Mouse (Mus musculus) limb, embryonic 13.5 days (tissue): ENCODE data around the gene Ifit1. TPM values are rescaled to one million over a fixed set of nuclear protein-coding genes. Genes with fewer than 3 reads are reported as not detected.
"Not testable (repeated sequence)": the region's sequence is repeated elsewhere in the genome, so short reads cannot be mapped to it uniquely, and the experiment has no call there.

Experiments
- ATAC-seq: fragments of 200-750 bp; cut with Nextera tagmentation; 2 replicates; pipeline ENCODE4 v1.8.0; 2017; ENCODE audit warnings: low read depth, moderate number of reproducible peaks, moderate TSS enrichment; ENCODE audit not compliant: low FRiP score
- H3K27ac ChIP-seq: fragments of 300-500 bp; sonication (generic); 2 replicates; pipeline ENCODE4 v1.5.1; 2015; ENCODE audit warnings: inconsistent platforms, mild to moderate bottlenecking, moderate library complexity
- H3K27me3 ChIP-seq: fragments of 300-500 bp; sonication (generic); 2 replicates; pipeline ENCODE4 v1.6.1; 2015; ENCODE audit warnings: mild to moderate bottlenecking, inconsistent platforms
- H3K36me3 ChIP-seq: fragments of 300-500 bp; sonication (generic); 2 replicates; pipeline ENCODE4 v1.6.1; 2015; ENCODE audit warnings: inconsistent platforms, mild to moderate bottlenecking, moderate library complexity
- H3K4me1 ChIP-seq: fragments of 300-500 bp; sonication (generic); 2 replicates; pipeline ENCODE4 v1.6.1; 2015; ENCODE audit warnings: inconsistent platforms
- H3K4me2 ChIP-seq: fragments of 300-500 bp; sonication (generic); replicated peaks from 2 replicates; pipeline ENCODE4 v1.6.1; 2015; ENCODE audit warnings: inconsistent platforms, mild to moderate bottlenecking, moderate library complexity
- H3K4me3 ChIP-seq: fragments of 300-500 bp; sonication (generic); 2 replicates; pipeline ENCODE4 v1.5.1; 2015; ENCODE audit warnings: moderate library complexity, mild to moderate bottlenecking, inconsistent platforms
- H3K9ac ChIP-seq: fragments of 300-500 bp; sonication (generic); 2 replicates; pipeline ENCODE4 v1.6.1; 2015; ENCODE audit warnings: mild to moderate bottlenecking, inconsistent platforms
- H3K9me3 ChIP-seq: fragments of 300-500 bp; sonication (generic); 2 replicates; pipeline ENCODE4 v1.6.1; 2016; ENCODE audit warnings: inconsistent platforms
- WGBS: fragments of 180-500 bp; shearing (Covaris S2); methylation state at CpG from one replicate; pipeline ENCODE4 v1.1.7; 2015; 5-methylcytosine and 5-hydroxymethylcytosine counted together
- polyA plus RNA-seq: library from polyadenylated mRNA; unstranded; fragments of >200 nt; fragmentation: Nextera tagmentation; extraction: Ambion mirVana; gene quantifications from 2 replicates; pipeline ENCODE4 v1.2.1, GENCODE M21; 2015

Gene Ifit1
- polyA plus RNA-seq, 1 experiment from 2014 or later = 0.60 TPM

DNA sequence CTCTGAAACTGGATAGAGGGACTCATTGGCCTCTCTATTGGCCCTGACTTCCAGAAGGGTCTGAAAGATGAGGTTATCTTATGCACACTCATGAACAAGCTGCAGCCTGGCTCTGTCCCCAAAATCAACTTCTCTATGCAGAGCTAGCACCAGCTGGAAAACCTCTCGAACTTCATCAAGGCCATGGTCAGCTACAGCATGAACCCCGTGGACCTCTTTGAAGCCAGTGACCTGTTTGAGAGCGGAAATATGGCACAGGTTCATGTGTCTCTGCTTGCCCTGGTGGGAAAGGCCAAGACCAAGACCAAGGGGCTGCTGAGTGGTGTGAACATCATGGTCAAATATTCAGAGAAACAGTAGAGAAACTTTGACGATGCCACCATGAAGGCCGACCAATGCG, 16.9 kb upstream of the Ifit1 start:
- H3K4me1 ChIP-seq = no peaks in the 10 kb centered on the region
- no peaks in the 10 kb centered on the region for H3K36me3 ChIP-seq
- no peak overlapping the region for H3K4me3 ChIP-seq
- no peaks in the 10 kb centered on the region for H3K27me3 ChIP-seq
- no peak overlapping the region for H3K9ac ChIP-seq
- H3K27ac ChIP-seq = no peak overlapping the region
- H3K9me3 ChIP-seq = no peaks in the 10 kb centered on the region
- 93% methylated on average over 6 of the region's 6 CpGs for WGBS
- ATAC-seq = no peak
- no peak overlapping the region for H3K4me2 ChIP-seq

DNA sequence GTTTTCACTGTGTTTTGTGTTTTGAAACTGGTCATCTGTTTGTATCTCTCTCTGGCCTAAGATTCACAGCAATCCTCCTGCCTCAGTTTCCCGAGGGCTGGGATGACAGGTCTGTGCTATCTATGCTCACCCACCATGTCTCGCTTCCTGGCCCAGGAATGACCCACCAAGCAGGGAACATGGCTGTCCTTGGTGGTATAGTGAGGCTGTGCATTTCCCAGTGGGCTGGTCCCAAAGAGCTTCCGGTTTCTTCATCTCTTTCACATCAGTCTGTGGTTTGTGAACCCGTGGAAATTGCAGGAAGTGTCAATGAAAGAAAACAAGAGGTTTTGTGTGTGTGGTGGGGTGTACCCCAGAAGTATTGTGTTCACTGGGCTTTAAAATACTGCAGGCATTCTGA, 16.0 kb upstream of the Ifit1 start:
- Histone ChIP-seq H3K4me3 (no peak overlapping the region), H3K36me3 (no peaks in the 10 kb centered on the region), H3K4me2 (no peak overlapping the region), H3K27me3 (no peaks in the 10 kb centered on the region), H3K27ac (no peak overlapping the region), H3K9me3 (no peaks in the 10 kb centered on the region), H3K4me1 (no peaks in the 10 kb centered on the region), H3K9ac (no peak overlapping the region)
- 82% methylated on average over 4 of the region's 4 CpGs for WGBS
- ATAC-seq = no peak

- WGBS = 46% methylated on average over 2 of the region's 2 CpGs
- no peak overlapping the region for H3K9ac ChIP-seq
Observed at GRCm38 (mm10) chr19:34627496-34627895, 13.2 kb upstream of the Ifit1 start.

GRCm38 (mm10) chr19:34631487-34631886, 9.2 kb upstream of the Ifit1 start:
- Histone ChIP-seq H3K4me2 (no peak overlapping the region), H3K9me3 (no peaks in the 10 kb centered on the region), H3K36me3 (no peaks in the 10 kb centered on the region), H3K27ac (no peak overlapping the region), H3K4me1 (no peaks in the 10 kb centered on the region), H3K9ac (no peak overlapping the region), H3K27me3 (no peaks in the 10 kb centered on the region), H3K4me3 (no peak overlapping the region)
- no peak for ATAC-seq

More at GRCm38 (mm10) chr19:34627496-34627895, 13.2 kb upstream of the Ifit1 start:
- no peaks in the 10 kb centered on the region for H3K4me1 ChIP-seq
- no peak overlapping the region for H3K4me2 ChIP-seq
- no peaks in the 10 kb centered on the region for H3K9me3 ChIP-seq
- ATAC-seq = no peak
- H3K4me3 ChIP-seq = no peak overlapping the region
- H3K27ac ChIP-seq = no peak overlapping the region
- H3K27me3 ChIP-seq = no peaks in the 10 kb centered on the region
- no peaks in the 10 kb centered on the region for H3K36me3 ChIP-seq

GRCm38 (mm10) chr19:34633484-34633883, 7.2 kb upstream of the Ifit1 start:
- no peak overlapping the region for H3K9ac ChIP-seq
- 78% methylated on average over 2 of the region's 2 CpGs for WGBS
- no peaks in the 10 kb centered on the region for H3K36me3 ChIP-seq
- no peaks in the 10 kb centered on the region for H3K9me3 ChIP-seq
- no peak for ATAC-seq
- no peak overlapping the region for H3K4me2 ChIP-seq
- H3K27me3 ChIP-seq = no peaks in the 10 kb centered on the region
- H3K27ac ChIP-seq = no peak overlapping the region
- H3K4me3 ChIP-seq = no peak overlapping the region
- H3K4me1 ChIP-seq = no peaks in the 10 kb centered on the region

DNA sequence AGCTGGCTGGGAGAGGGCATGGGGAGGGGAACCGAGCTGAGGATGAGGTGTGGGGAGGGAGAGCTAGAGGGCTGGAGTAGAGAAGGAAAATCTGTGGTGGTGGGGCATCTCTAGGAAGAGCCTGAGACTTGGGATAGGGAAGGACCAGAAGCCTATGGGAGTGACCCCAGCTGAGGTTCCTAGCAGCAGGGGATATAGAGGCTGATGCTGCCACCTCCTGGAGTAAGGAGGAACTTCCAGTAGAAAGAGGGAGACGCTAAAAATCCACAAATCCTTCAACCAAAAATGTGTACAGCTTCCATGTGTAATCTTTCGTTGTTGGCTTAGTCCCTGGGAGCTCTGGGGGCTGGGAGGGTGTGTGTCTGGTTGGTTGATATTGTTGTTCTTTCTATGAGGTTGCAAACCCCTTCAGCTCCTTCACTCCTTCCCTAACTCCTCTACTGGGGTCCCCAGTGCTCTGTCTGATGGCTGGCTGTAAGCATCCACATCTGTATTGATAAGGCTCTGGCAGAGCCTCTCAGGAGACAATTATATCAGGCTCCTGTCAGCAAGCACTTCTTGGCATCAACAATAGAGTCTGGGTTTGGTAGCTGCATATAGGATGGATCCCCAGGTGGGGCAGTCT, 3.6 kb upstream of the Ifit1 start:
- Histone ChIP-seq H3K4me2 (no peak overlapping the region), H3K9ac (no peak overlapping the region), H3K36me3 (no peaks in the 10 kb centered on the region), H3K4me1 (peaks cover 9% of the 10 kb centered on the region; the same call in 1 of the 2 replicates), H3K9me3 (no peaks in the 10 kb centered on the region), H3K27me3 (0 out of 2 replicates have a peak, but pooled peaks cover 3% of the 10 kb centered on the region), H3K4me3 (no peak overlapping the region), H3K27ac (no peak overlapping the region)
- WGBS = 7% methylated on average over 3 of the region's 3 CpGs
- ATAC-seq = peak; percentile 67; the same call in 1 of the 2 replicates

GRCm38 (mm10) chr19:34642616-34643015, 1.9 kb downstream of the Ifit1 start:
- H3K9ac ChIP-seq = no peak overlapping the region
- 0 out of 2 replicates have a peak, but pooled peaks cover 3% of the 10 kb centered on the region for H3K27me3 ChIP-seq
- no peak overlapping the region for H3K4me2 ChIP-seq
- peaks cover 9% of the 10 kb centered on the region; the same call in 1 of the 2 replicates for H3K4me1 ChIP-seq
- no peaks in the 10 kb centered on the region for H3K9me3 ChIP-seq
- H3K36me3 ChIP-seq = no peaks in the 10 kb centered on the region
- 69% methylated on average over 5 of the region's 5 CpGs for WGBS
- ATAC-seq = no peak
- no peak overlapping the region for H3K27ac ChIP-seq
- H3K4me3 ChIP-seq = no peak overlapping the region

DNA sequence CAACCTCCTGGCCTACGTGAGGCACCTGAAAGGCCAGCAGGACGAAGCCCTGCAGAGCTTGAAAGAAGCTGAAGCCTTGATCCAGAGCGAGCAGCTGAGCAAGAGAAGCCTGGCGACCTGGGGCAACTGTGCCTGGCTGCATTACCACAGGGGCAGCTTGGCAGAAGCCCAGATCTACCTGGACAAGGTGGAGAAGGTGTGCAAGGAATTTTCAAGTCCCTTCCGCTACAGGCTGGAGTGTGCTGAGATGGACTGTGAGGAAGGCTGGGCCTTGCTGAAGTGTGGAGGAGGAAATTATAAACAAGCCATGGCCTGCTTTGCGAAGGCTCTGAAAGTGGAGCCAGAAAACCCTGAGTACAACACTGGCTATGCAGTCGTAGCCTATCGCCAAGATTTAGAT, 7.0 kb downstream of the Ifit1 start:
- H3K4me1 ChIP-seq, H3K27me3 ChIP-seq, H3K9me3 ChIP-seq, H3K27ac ChIP-seq, H3K9ac ChIP-seq, ATAC-seq, H3K4me3 ChIP-seq, H3K36me3 ChIP-seq, H3K4me2 ChIP-seq: not testable (repeated sequence)
- 84% methylated on average over 8 of the region's 8 CpGs for WGBS

DNA sequence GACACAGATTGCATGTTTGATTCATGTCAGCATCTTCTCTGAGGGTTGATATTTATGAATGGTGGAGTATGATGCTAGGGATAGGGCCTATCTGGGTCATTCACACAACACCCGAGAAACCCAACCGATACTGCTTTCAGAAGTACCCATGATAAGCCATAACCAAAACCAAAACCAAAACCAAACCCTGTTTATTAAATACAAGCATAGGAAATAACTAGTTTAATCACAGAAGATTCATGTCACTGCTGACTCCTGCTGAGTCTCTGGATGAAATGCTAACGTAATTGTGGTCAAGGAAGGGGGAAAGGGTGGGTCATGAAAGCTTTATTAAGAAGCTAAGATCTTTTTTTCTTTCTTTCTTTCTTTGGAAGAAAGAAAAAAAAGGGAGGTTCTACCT, 9.6 kb downstream of the Ifit1 start:
- Histone ChIP-seq H3K36me3 (no peaks in the 10 kb centered on the region), H3K4me3 (no peak overlapping the region), H3K9me3 (no peaks in the 10 kb centered on the region), H3K27ac (no peak overlapping the region), H3K4me1 (no peaks in the 10 kb centered on the region), H3K27me3 (no peaks in the 10 kb centered on the region), H3K4me2 (no peak overlapping the region), H3K9ac (no peak overlapping the region)
- no peak for ATAC-seq
- WGBS = 79% methylated on average over 3 of the region's 3 CpGs

GRCm38 (mm10) chr19:34650997-34651396, 10.3 kb downstream of the Ifit1 start:
- Histone ChIP-seq H3K4me1 (no peaks in the 10 kb centered on the region), H3K36me3 (no peaks in the 10 kb centered on the region), H3K9ac (no peak overlapping the region), H3K27me3 (no peaks in the 10 kb centered on the region), H3K27ac (no peak overlapping the region), H3K4me3 (no peak overlapping the region), H3K4me2 (no peak overlapping the region), H3K9me3 (no peaks in the 10 kb centered on the region)
- 90% methylated on average over 6 of the region's 6 CpGs for WGBS
- no peak for ATAC-seq

GRCm38 (mm10) chr19:34655227-34655805, 14.6 kb downstream of the Ifit1 start:
- Histone ChIP-seq H3K4me1 (no peaks in the 10 kb centered on the region), H3K4me3 (no peak overlapping the region), H3K9ac (no peak overlapping the region), H3K27me3 (no peaks in the 10 kb centered on the region), H3K4me2 (no peak overlapping the region), H3K27ac (no peak overlapping the region), H3K36me3 (no peaks in the 10 kb centered on the region), H3K9me3 (no peaks in the 10 kb centered on the region)
- ATAC-seq = no peak
- 77% methylated on average over 10 of the region's 10 CpGs for WGBS

GRCm38 (mm10) chr19:34656511-34657298, 16.0 kb downstream of the Ifit1 start:
- no peak overlapping the region for H3K4me2 ChIP-seq
- H3K27ac ChIP-seq = no peak overlapping the region
- no peak for ATAC-seq
- H3K4me3 ChIP-seq = no peak overlapping the region
- H3K36me3 ChIP-seq = no peaks in the 10 kb centered on the region
- no peaks in the 10 kb centered on the region for H3K9me3 ChIP-seq
- no peaks in the 10 kb centered on the region for H3K27me3 ChIP-seq
- H3K9ac ChIP-seq = no peak overlapping the region
- H3K4me1 ChIP-seq = no peaks in the 10 kb centered on the region
- WGBS = 37% methylated on average over 2 of the region's 2 CpGs
